Mouse (Mus musculus): ENCODE data around the gene Erich4.

DNA sequence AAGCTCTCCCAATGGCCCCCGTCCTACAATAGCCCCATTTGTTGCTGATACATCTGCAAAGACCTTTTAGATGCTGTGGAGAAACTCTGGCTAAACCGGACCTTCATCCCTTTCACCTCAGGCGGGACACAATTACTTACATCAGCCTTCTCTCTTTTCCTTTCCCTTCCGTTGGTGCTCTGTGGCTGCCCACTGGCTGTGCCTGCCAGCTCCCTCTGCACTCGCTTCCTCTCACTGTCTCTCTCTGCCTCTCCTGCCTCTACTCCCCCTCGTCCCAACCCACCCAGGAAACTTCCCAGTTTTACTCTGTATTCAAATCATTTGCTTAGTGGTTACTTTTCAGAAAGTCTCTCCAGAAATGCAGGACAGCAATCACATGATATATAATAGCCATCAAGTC lies 5.6 kb downstream of the Erich4 start:
- no peak for TF ChIP-seq CTCF (IDR thresholded peaks at IDR 0.05; ENCODE audit: extremely low read depth, insufficient read depth, low read length)
- no peak for TF ChIP-seq POLR2A (IDR thresholded peaks at IDR 0.05; ENCODE audit: extremely low read depth, insufficient read depth, low read length)

Data from cortical plate, adult 2 months (tissue).